Mouse (Mus musculus): ENCODE data around the gene Gpr182.

Gpr182 gene

DNA sequence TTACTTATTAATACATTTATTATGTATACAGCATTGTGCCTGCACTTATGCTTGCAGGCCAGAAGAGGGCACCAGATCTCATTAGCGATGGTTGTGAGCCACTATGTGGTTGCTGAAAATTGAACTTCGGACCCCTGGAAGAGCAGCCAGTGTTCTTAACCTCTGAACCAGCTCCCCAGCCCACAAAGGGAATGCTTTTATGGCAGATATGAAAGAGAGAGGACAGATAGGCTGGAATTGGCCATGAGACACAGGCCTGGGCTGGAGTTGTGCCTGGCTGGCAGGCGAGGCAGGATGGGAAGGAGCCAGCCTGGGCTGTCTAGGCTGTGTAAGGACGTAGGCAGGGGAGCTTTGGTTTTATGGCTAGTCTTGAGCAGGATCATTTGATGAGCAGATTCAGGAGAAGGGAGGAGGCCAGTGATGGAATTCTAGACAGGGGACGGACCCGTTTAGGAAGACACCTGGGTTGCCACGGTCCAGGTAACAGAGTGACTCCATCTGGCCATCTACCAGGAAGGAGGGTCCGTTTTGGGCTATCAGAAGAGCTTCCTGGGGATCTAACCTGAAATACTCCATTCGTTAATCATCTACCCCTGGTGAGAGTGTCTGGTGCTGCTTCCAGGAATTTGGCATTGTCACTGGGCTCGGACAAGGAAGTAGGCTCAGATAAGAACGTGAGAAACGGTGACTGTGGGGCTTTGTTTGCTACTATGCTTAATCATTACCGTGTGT lies 13.2 kb downstream of the Gpr182 start:
- DNase-seq (ENCODE audit: low read depth), result no peak

GRCm38 (mm10) chr10:127737552-127737951 lies 14.0 kb downstream of the Gpr182 start:
- no peak for DNase-seq (ENCODE audit: low read depth)

DNA sequence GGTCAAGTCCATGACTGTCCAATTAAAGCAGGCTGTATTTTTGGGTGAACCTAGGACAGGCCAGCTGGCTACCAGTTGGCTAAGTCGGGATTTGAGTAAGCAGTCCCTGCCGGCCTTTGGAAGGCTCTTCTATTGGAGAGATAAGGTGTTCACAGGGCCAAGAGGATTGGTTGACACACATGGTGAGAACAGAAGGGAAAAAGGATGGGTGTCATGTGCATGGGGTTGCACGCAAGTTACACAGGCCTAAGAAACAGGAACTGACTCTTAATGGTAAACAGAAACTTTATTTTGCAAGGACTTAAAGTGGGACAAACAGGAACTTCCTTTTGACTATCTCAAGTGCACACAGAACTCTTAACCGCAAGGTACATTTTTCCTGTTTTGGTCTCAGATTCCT lies 14.6 kb downstream of the Gpr182 start:
- no peak for DNase-seq (ENCODE audit: low read depth)

DNA sequence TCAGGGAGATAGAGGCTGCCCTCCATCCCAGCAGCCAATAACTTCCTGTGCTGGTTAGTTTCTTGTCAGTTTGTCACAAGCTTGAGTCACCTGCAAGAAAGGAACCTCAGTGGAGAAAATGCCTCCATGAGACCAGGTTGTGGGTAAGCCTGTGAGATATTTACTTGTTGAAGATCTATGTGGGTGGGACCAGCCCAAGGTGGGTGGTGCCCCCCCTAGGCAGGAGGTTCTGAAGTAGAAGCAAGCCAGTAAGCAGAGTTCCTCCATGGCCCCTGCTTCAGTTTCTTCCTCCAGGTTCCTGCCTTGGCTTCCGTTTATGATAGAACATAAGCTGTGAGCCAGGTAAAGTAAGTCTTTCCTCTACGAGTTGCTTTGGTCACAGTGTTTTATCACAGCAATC lies 15.3 kb downstream of the Gpr182 start:
- no peak for DNase-seq (ENCODE audit: low read depth)

GRCm38 (mm10) chr10:127734434-127734833 lies 17.1 kb downstream of the Gpr182 start:
- DNase-seq (ENCODE audit: low read depth), result no peak

GRCm38 (mm10) chr10:127731397-127731796 lies 20.1 kb downstream of the Gpr182 start:
- DNase-seq (ENCODE audit: low read depth), result no peak

- no peak for DNase-seq (ENCODE audit: low read depth)
Observed at GRCm38 (mm10) chr10:127730933-127731310, 20.6 kb downstream of the Gpr182 start.

DNA sequence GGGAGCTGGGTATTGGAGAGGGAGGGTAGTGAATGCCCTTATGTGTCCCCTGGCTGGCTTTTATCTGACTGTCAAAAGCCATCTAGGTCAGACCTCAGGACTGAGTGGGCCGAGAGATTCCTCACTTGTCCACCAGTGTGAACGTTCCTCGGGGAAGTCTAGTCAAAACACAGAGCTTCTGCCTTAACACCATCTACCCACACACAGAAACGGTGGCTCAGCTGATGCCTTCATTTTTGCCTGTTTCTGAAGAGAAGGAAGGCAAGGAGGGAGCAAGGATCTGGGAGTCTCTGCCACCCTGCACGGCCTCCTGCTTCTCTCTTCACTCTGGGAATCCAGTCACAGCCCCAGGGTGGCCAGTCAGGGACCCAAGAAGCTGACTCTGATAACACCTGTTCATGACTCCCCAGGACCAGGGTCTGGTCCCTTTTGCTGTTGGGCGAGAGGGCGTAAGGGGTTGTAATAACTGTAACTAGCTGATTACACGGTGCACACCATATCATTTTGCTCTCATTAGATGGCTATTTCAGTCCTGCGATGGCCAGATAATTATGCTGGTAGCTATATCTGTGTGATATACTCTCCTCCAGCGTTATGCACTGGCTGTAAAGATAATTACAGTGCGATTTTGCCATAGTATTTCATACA lies 21.1 kb downstream of the Gpr182 start:
- DNase-seq (ENCODE audit: low read depth), result no peak

GRCm38 (mm10) chr10:127728437-127728836 lies 23.1 kb downstream of the Gpr182 start:
- DNase-seq (ENCODE audit: low read depth), result no peak

DNA sequence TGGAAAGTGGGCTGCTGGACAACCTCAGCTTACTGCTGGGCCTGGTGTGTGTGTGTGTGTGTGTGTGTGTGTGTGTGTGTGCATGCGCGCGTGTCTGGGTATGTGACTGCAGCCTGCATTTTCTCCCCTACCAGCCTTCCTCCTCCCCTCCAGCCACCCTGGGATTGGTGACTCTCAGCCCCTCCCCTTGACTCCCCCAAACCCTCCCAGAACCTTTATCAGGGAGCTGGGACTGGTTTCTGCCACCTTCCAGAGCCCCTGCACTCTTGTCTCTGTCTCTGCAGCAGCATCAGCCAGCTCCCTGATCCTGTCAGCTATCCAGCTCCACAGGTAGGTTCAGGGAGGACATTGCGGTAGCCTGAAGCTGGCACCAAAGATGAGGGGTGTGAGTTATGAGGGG lies 26.4 kb downstream of the Gpr182 start:
- no peak for DNase-seq (ENCODE audit: low read depth)

DNA sequence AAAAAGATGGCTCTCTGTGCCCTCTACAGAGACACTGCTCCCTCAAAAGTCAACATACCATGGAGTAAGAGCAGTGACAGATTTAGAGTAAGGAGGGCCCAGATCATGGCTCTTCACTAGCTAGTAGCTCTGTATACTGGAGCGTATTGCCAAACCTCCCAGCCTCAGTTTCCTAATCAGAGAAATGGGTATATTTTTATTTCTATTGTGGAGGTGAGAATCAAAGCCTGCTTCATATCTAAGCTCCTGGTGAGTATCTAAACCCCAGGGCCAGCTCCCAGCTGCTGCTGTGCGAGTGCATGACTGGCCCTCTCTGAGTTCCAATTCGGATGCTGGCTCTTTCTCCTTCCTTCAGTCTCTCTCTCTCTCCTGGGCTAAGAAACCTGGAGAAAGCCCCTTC lies 27.4 kb downstream of the Gpr182 start, which contains the start of gene Tac2:
Gene Tac2 (plus strand): TSS at position 301 of the 400 bp plus-strand sequence.
- DNase-seq (ENCODE audit: low read depth), result no peak

DNA sequence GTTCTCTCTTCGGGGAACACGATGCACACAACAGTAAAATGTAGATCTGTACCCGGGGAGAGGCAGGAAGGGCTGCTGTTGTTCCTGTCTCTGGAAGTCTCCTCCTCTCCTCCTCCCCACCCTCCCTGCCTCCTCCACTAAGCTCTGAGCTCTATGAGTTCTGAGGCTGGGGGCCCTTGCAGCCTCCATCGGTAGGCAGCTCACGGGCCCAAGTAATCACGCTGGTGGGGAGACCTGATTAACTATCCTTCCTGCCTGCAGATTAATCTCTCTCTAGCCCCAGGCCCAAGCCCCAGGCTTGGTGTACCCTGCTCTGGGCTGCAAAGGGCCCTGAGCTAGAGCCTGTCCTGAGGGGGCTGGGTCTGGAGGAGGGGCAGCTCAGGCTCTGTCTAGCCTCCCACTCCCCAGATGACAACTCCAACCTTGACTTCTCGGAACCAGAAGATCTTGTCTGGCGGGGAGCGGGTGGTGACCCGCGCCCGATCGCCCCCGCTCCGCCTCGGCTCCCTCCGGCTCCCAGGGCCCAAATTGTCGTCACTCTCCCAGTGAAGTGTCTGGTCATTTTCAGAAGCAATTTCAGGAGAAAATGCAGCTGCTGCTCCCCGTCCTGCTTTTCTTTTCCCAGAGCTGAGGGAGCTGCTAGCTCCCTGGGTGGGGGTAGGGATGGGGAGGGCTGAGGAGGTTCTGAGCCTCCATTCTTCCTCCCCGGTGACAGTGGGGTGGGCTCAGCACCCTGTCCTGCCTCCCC lies 29.7 kb downstream of the Gpr182 start:
- no peak for DNase-seq (ENCODE audit: low read depth)

- DNase-seq (ENCODE audit: low read depth), result no peak
Observed at GRCm38 (mm10) chr10:127712736-127713135, 38.8 kb downstream of the Gpr182 start.

DNA sequence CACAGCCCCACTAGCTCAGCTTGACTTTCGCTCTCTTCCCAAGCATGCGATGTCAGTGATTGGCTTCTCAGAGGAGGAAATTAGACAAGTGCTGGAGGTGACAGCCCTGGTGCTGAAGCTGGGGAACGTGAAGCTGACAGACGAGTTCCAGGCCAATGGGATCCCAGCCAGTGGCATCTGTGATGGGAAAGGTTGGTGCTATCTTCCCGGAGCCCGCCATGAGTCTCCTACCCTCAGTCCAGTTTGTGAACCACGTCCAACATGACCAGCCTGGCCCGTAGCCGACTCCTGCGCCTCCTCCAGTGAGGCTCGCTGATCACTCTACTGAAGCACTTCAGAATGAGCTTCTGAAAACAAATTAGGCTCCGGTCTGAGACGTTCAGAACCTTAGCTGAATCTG lies 41.2 kb downstream of the Gpr182 start:
- no peak for DNase-seq (ENCODE audit: low read depth)

GRCm38 (mm10) chr10:127708850-127709370 lies 42.6 kb downstream of the Gpr182 start:
- DNase-seq (ENCODE audit: low read depth), result no peak

DNA sequence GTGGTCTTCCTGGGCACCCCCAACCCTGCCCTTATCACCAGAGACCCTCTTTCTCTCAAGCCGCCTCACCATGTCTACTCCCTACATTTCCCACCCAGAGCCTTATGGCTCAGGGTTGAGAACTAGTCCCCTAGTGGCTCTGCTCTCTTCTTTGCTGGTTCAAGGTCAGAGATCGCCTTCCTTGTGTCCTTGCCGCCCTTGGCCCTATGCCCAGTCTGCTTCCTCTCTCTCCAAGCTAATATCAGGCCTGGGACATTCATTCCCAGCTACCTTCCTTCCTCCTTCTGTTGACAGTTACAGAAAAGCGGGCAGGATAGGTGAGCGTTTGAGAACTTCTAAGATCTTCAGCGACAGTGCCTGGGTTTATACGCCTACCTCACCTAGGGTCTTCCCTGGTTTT lies 43.8 kb downstream of the Gpr182 start:
- no peak for DNase-seq (ENCODE audit: low read depth)

DNA sequence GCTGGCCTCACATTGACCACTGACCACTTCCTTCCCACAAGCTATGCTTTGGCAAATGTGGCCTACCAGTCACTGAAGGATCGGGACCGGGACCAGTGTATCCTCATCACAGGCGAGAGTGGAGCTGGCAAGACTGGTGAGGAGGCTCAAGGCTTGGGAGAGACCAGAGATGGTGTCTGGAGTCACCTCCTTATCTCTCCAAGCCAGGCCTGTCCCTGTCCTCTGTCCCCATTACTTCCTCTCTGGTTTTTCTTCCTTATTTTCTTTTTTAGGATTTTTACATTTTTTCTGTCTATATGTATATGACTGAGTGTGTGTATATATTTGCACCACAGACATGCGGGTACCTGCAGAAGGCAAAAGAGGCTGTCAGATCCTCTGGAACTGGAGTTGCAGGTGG lies 45.7 kb downstream of the Gpr182 start:
- no peak for DNase-seq (ENCODE audit: low read depth)

GRCm38 (mm10) chr10:127704766-127705220 lies 46.7 kb downstream of the Gpr182 start, which contains the start of gene Myo1a:
Gene Myo1a, plus strand, starts transcription at chr10:127705170.
- DNase-seq (ENCODE audit: low read depth), result no peak

DNA sequence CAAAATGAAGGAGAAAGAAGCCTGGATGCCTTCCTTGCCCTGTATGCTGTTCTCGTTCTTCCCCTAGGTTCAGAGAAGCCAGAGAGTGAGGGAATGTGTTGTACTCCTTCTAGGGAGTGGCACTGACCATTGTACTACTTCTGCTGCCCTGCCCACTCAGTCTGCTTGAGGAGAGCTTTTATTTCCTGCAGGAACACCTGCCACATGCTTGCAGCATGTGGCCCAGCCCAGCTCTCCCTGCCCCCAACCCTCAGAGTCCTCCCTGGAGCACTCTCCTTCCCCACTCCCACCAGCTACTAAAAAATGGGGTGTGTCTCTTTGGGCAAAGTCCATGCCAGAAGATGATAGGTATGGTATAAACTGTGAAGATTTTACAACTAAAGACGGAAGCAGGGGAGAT lies 47.2 kb downstream of the Gpr182 start:
- DNase-seq (ENCODE audit: low read depth), result no peak

DNA sequence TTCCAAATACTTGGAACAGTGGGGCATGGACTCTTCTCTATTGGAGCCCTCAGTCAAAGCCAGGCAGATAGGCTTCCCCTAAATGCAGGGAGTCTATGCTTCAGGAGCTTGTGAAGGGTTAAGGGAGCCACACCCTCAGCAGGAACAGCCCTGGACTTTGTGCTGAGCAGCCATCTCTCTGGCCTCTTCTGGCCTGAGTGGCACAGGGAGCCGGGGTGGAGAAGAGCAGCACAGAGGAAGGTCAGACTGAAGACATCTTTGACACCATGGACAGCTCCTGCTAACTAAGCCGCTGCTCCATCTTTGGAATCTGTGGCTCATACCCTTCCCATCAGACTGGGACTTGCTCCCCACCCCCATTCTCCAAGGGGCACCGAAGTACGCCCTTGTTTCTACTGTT lies 48.2 kb downstream of the Gpr182 start:
- DNase-seq (ENCODE audit: low read depth), result no peak

- DNase-seq (ENCODE audit: low read depth), result no peak
Observed at GRCm38 (mm10) chr10:127698966-127699365, 52.6 kb downstream of the Gpr182 start.
